Mouse (Mus musculus) hindlimb bud, embryonic 11.5 days (tissue): ENCODE results near the gene Vps26a.
"Not testable (repeated sequence)": the region's sequence is repeated elsewhere in the genome, so short reads cannot be mapped to it uniquely, and the experiment has no call there.

Experiments used
- DNase-seq: peaks from one replicate; pipeline ENCODE4 v3.0.0-alpha.2; 2012; ENCODE audit warnings: low read depth, low spot score; ENCODE audit errors: extremely low spot score

Gene Vps26a

DNA sequence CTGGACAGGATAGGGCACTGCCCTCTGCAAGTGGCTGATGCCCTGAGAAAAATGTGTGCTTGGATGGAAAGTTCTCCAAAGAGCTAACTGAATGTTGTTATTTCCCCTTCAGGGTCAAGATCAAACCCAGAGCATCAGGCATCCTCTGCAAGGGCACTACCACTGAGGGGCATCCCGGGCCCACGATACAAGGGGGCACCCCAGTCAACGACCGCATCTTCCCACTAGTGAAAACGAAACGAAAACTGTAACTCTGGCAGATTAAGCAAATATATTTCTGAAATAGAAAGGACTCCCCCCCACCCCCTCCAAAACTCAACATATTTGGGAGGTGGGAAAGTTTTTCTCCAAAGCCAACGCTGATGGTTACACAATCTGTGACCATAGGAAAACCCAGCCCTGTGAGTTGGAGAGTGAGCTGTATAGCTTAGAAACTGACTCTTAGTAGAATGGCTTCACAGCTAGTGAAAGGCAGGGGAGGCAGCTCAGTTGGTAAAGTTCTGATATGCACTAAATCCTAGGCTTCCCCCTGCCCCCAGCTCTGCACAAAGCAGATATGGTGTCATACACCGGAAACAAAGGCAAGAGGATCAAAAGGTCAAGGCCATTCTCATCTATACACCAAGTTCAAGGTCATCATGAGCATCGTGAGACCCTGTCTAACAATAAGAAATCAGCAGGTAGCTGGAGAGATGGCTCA, 14.5 kb upstream of the Vps26a start:
- DNase-seq = no peak

DNA sequence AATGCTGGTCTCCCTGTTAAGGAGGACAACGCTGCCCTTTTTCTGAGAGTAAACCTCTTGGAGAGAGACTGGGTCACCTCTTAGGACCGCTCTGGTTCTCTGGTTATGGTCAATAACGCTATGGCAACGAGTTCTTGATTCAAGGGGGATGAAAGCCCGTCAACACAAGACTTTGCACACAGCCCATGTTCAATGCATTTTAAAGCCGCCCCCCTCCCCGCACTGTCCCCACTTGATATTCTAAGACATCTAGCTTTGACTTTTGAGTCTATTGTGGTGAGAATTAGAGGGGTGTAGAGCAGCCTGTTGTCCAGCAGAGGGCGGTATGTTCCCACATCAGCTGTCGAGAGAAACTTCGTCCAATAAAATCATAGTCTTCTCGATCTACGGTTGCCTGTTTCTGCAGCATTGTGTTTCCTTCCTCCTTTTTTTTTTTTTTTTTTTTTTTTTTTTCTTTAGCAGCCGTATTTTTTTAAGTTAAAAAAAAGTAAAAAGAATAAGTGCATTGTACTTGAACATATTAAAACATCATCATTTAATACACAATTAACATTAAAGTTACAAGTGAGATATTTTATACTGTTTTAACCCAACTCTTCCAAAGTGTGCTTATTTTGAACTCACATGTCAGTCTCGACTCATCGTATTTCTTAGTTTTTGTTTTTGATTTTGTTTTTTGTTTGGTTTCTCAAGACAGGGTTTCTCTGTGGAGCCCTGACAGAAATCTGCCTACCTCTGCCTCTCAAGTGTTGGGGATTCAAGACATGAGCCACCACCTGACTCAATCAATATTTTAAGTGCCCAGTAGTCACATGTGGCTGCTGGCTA, 13.7 kb upstream of the Vps26a start:
- peak; percentile 57 for DNase-seq

DNA sequence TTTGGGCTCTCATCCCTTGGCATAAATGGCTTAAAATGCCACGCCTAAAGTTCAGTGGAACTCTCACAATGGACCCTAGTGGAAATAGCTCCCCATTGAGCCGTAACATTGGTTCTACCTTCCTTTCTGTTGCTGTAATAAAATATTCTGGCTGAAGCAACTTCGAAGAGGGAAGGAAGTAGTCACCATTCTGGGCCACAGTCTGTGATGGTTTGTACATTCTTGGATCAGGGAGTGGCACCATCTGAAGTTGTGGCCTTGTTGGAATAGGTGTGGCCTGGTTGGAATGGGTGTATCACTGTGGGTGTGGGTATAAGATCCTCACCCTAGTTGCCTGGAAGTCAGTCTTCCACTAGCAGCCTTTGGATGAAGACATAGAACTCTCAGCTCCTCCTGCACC, 5.1 kb upstream of the Vps26a start:
- DNase-seq = not testable (repeated sequence)

DNA sequence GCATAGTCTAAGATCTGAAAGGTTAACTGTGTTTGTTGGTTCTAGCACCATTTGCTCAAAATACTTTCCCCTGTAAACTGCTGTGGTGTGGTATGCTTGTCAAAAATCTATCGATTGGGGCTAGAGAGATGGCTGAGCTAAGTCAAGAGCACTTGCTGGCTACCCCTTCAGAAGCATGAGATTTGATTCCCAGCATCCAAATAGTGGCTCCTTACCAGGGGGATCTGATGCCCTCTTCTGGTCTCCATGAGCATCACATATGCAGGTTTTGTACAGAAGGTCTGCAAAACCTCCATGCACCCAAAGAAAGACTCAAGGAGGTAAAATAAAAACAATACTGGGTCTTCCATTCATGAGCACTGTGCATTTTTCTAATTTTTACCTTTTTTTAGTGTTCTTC, 1.7 kb upstream of the Vps26a start:
- no peak for DNase-seq

DNA sequence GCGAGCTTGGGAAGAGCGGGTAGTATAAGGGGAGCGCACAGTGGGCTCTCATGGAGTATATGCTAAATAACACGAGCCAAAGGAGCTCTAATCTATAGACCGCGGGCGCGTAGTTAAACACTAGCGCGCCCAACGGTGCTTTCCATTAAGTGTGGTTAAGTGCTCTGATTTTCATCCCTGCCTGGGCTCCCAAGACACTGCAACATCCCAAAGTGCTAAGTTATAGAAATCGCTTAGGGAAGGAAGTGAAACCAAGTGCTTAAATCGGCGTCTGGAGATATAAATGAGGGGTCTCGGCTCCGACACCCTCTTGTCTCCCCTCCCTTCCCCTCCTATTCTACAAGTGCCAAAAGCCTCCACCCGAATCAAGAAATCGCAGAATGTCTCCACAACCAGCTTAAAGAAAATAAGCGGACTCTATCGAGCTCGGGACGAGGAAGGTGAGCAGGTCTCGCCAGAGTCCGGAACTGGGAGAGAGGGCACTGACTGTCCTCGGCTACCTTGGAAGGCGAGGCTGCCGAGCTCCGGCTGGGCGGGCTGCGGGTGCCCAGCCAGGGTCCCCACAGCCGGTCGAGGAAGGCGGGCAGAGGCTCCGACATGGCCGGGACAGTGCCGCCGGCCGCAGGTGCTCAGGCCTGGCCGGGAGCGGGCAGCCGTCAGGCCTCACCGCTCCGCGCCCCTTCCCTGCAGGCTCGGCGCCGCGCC, 575 bp downstream of the Vps26a start:
- DNase-seq = no peak

DNA sequence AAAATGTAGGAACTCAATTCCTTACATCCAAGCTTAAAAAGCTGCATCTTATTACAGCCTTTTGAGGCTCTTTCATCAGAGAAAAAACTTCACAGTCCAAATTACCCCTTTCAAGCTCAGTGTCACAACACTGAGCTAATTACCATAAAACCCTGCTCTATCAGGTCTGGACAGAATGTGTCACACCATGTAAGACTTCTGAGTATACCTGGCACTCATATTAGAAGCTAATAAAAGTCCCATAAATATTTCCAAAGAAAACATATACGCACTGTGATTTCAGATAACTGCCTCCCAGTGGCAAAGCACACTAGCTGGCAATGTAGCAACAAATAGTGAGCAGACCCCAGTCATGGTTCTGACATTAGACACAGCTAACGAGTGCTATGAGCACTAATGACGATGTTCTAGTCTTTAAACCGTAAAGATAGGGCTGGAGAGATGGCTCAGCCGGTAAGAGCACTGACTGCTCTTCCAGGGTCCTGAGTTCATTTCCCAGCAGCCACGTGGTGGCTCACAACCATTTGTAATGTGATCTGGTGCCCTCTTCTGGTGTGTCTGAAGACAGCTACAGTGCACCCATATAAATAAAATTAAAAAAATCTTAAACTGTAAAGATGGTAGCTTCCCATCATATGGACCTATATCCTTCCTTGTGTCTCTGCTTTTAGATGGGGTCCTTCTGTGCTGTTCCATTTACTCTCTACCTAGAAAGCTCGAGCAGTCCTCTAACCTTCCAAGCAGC, 5.3 kb downstream of the Vps26a start:
- DNase-seq = no peak

DNA sequence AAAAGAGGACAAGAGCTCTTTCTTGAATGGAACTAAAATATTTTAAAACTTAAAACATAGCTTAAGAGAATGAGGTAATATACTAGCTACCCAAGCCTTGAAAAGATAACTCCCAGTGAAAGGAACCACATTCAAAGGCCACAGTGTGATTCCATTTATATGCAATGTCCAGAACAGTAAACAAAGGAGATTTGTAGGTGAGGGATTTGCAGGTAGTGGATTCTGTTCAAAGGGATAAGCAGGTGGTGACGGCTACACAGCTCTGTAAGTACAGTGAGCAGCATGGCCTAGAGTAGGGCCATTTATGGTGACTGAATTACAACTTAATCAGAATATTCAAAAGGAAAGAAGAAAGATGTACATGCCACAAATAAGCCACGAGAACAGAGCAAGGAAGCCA, 9.6 kb downstream of the Vps26a start:
- DNase-seq = no peak

DNA sequence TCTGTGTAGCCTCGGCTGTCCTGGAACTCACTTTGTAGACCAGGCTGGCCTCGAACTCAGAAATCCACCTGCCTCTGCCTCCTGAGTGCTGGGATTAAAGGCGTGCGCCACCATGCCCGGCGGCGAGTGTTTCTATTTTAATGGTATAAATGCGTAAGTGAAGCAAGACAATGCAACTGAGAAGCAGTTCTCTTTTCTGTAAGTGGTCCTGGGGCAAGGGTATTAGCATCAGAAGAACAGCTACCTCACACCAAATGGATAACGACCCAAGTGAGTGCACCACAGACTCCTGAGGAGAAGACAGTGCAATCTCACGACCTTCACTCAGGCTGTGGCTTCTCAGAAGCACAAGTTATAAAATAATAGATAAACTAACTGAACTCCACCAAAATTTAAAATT, 11.7 kb downstream of the Vps26a start:
- no peak for DNase-seq

DNA sequence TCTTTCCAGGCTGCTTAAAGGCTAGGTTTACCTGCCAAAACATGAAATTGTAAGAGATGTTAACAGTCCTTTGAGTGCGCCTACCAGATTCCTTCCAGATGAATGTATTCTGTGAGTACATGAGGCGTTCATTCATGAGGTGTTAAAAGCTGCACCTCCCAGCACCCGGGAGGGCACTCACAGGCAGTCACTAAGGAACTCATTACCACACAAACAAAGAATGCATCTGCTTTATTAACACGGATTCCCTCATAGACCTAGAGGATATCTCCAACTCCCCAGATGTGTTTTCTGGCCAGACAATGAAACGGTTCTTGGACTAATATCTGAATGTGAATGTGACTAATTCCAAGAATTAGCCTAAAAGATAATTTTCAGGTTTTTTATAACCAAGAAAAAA, 15.5 kb downstream of the Vps26a start:
- no peak for DNase-seq

DNA sequence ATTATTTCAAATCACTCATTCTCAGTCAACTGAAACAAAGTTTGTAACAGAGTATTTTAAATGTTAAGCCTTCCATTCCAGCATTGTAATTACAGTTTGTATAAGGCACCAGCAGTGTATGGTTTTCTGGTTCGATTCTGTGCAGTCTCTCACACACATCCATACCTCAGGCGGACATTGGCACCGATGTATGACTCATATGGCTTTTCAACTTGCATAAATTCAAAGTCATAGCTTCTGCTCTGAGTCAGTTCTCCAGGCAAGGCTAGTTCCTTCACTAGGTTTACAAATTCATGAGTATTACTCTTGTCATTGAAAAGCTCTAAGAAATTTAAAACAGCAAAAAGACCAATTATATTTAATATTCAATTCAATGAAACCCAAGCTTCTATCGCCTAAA, 16.9 kb downstream of the Vps26a start:
- DNase-seq = no peak

DNA sequence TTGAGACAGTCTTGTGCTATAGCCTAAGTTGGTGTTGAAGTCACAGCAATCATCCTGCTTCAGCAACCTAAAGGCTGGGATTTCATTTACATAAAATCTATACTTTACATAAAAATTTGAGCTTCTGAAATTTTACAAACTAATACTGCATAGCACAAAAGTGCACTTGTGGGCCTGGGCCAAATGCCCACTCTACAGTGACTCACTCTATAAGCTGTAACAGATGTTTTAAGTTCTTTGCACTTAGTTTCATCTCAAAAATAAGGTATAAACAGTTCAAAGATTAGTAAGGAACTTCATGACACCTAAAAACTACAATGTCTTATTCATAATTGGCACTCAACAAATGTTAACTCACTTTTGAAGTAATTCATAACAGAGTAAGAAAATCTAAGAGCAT, 25.3 kb downstream of the Vps26a start:
- DNase-seq = no peak

DNA sequence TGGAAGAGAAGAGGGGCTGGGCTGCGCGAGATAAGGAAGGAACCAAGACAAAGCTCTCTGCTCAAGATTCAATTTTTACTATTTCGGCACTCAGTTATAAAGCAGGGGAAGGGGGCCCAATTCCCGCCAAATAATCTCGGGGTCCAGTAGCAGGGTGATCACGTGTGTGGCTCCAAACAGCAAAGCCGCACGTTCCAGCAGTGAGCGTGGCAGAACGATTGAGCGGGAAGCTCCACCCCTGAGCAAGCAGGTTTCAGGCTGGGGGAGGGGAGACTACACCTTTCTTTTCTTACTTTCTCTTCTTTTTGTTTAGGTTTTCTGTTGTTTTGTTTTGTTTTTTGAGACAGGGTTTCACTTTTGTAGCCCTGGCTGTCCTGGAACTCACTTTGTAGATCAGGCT, 34.6 kb downstream of the Vps26a start:
- not testable (repeated sequence) for DNase-seq

DNA sequence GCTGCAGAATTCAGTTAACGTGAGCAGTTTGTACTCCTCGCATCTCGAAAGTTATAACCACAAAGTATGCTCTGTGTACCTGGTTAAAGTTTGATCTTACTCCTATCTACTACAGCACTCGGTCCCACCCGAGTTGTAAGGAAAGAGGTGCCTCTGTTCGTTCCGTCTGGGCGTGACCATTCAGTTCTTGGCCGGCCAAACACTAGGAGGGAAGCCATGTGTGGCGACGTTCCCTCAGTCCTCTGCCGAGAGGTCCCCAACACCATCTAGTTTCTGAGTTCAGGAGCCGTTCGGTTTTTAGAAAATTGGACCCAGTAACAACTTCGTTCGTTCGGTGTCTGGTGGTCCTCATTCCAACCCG, 36.3 kb downstream of the Vps26a start:
- no peak for DNase-seq

DNA sequence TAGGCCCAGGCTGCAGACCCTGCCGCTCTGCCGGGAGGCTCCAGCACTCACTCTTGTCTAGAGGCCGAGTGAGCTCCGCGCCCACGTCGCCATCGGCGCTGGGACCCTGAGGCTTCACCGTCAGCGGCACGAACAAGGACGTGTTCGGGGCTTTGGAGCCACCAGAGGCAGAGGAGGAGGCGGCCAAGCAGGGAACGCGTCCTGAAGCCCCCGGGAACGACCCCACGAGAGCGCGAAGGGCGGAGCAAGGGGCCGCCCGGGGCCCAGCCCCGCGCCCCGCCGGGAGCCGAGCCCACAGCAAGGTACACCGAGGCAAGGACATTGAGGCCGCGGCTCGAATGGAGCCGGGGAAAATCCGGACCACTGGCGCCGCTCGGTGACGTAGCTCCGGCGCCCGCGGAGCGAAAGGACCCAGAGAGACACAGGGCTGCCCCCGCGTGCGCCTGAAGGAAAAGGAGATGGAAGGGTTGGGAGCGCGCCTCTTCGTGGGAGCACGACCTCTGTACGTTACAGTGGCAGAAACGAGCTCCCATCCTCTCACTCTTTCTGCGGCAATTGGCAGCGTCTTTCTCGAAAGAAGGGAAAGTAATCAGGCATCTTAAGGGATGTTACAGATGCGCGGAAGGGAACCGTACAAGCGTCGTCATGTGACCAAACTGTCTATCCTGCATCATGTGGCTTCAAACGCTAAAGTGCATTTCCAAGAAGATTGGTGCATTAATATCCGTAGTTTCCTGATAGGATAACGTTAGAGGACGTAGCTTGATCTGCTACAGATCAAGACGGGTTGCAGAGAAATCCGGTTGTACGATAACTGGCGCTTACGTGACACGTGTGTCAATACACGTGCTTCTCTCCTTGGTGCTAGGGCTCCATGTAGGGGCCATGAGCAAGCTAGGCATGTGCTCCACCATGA, 37.0 kb downstream of the Vps26a start, which contains the start of the genes 4930507D05Rik and Supv3l1:
Gene 4930507D05Rik (plus strand): TSS at position 126 of the 916 bp plus-strand sequence.
Gene Supv3l1 (minus strand): TSS at position 375 of the 916 bp plus-strand sequence.
- peak; percentile 98 for DNase-seq

DNA sequence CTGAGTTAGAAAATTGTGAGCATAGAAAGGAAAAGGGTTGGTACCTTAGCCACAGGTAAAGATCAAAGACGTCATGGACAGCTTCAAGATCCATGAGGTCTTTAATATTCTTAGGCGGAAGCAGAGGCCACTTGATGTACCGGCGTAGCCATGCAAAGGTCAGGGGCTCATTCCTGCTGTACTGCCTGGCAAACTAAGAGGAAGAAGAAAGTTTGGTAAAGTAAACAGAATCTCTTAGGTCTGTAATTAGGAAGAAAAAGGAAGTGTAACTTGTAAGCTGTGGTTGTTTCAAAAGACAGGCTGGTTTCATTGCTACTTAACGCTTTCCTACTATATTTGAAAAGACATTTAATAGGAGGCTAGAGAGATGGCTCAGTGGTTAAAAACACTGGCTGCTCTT, 56.2 kb downstream of the Vps26a start:
- DNase-seq = no peak

DNA sequence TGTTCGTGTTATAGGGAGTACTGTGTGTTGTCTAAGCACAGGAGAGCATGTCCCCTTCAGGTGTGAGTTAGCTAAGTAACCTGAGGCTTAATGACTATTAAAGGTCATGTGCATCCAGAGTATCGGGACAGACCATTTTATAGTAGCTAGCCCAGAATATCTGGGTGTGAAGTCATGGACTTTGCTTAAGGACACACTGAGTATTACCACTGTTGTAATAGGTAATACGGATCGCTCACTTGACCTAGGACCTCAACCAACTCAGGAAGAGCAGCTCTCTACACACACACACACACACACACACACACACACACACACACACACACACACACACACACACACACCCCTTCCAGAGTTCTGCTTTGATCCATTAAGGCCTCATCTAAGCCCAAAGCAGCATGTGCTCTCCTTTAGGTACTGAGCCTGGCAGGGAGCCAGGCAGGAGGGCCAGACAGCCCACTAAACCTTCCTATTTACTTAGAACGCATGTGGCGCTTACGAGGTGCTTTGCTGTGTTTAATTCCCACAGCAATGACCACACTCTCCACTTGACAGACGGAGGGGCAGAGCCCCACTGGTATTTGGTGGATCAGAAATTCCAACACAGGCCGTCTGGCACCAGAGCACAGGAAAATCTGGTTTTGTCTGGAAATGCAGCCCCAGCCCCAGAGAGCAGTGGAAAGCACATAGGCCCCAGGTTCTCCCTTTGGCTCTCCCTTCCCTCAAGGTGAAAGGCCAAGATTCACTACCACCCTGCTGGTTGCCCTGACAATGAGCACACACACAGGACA, 61.3 kb downstream of the Vps26a start:
- DNase-seq = no peak

DNA sequence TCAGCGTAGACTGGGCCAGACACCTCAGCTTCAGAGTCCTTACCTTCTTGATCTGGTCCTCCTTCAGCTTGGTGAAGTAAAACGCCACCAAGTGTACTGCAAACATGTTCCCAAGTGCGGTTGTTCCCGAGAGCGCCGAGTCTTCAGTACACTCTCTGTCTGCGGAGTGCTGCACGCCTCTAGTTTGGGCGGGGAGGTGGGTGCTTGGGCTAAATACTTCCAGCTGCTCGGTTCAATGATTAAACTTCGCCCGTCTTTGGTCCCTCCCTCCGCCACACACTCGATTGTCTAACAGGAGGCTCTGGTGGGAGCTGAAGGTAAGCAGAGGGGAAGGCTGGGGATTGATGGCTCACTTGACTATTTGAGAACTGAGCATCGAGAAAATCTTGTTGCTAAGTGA, 64.3 kb downstream of the Vps26a start, which contains the start of gene Hkdc1:
Gene Hkdc1 (minus strand): TSS at position 237 of the 400 bp plus-strand sequence.
- no peak for DNase-seq

DNA sequence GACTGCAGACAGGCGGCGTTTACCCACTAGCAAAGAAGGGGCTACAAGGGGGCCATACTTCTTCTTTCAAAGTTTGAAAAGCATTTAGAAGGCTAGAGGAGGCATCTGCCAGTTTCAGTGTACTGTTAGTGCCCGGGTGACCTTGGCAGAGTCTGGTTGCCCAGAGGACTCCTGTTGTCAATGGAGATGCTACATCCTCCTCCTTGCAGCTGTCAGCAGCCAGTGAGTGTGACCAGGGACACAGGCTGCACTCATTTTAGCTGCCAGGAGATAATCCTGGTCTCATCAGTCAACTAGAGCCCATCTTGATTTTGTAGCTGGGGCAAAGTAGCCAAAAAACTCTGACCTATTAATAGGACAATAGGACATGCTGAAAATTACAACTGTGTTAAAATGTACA, 65.5 kb downstream of the Vps26a start:
- DNase-seq = no peak

DNA sequence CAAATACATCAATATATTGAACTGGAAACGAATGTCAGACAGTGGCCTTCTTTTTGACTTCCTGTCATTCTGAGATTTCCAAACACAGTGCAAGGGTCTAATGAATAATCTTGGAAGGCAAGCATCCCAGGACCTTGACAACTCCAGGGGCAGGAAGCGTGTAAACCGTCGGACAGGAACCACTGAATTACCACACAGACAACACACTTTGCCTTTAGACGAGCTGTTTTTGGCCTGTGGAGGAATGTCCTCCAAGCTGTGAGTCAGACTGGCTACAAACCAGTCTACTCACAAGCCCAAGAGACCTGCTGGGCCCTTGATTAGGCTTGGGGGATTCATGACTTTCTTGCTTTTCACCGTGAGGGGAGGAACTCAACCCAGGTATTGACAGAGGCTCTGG, 66.2 kb downstream of the Vps26a start:
- no peak for DNase-seq
